Mouse (Mus musculus) T-helper 17 cell (primary cell): ENCODE data around the gene Arhgap10.

Experiments
- in situ Hi-C, 2 experiments: fragments of 300-600 bp; cut with MboI, MseI; formaldehyde crosslinking; loops; 1 replicate in 1 of 2; 2 replicates in 1 of 2; pipeline ENCODE4 v1.15.1; 2025; ENCODE audit warnings: high pct_unique_total_duplicates in 2 of 2

Arhgap10 gene

DNA sequence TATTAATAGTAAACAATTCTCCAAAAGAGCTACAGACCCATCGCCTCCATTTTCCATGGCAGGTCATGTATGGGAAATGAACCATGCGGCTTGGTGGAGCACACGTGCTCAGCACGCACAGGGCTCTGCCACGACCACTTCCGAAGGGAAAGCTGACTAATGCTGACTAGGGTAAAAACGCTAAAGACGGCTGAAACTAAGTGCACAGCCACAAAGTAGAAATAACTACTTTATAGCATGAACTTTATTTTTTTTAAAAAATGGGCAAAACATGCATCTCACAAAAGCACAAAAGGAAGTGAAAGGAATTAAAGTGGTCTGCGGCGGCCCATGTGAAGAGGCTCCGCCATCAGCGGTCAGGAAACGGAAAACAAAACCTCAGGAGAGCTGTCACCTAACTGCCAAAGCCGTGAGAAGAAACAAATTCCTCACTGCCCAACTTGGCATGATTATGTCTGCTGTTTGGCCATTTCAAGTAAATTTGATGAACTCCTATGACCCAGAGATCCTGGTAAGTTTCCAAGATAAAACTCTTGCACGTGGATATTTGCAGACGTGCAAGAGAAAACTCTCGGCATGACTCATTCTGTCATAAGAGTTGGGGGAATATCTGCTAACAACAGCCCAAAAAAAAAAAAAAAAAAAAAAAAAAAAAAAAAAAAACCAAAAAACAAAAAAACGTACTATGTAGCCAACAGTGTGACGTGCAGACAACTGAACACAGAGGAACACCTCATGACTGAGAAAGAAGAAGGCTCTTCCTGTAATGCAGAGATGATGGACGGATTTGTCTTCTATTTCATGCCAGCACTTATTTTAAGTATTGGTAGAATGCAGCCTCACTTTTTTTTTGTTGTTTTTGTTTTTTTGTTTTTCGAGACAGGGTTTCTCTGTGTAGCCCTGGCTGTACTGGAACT, 66.0 kb downstream of the Arhgap10 start:
- in situ Hi-C loops: loop anchor here in 1 of 2 experiments (5.0 kb wide), 1 partner anchor 66 kb away; the partner anchor contains the start of gene Arhgap10

DNA sequence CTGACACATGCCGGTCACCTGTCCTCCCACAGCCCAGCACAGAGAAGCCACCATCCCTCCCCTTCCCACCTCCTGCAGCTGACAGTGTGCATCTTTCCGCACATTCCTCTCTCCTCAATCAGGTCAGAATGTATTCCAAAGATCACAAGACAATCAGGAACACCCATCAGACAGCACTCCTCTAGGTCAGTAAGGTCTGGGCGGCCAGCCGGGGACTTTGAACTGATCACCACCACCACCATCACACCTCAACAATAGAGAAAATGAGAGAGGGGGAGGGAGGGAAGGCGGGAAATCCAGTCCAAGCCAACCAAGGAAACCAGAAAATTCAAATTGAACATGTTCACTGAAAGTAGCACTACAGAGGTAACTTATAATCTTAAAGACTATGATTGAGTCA, 66.7 kb downstream of the Arhgap10 start:
- in situ Hi-C loops: loop anchor here in 1 of 2 experiments (5.0 kb wide), 1 partner anchor 66 kb away; the partner anchor contains the start of gene Arhgap10

DNA sequence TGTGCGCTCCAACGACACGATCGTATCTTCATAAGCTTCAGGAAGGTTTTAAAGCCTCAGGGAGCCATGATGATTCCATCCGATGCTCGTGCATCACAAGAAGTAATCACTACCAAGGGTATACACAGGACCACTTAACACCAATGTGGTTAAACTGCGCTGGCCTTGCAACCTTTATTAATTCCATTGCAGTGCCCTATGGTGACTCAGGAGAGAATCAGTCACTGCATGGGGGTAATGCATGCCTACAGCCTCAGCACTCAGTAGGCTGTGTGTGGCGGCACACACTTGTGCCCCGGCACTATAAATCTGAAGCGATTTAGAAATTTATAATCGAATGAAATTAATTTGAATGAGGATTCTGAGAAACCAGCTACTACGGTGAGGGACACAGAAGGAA, 71.5 kb downstream of the Arhgap10 start:
- in situ Hi-C loops: loop anchor here in 1 of 2 experiments (25.0 kb wide), 1 partner anchor 1066 kb away; the partner anchor contains the start of genes Rbmxl1 and Slc10a7

DNA sequence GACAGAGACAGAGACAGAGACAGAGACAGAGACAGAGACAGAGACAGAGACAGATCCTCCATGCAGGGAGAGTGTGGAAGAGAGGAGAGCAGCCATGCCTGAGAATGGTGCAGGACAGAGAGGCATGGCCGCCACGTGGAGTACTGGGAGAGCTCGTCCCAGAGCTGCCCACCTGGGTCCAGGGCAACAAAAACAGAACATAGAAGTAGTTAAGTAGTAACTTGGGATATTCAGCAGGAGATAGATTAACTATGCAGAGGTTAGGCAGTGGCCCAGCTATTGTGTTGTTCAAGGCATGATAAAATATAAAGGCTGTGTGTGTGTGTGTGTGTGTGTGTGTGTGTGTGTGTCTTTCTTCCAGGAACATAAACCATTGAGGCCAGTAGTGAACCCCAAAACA, 72.1 kb downstream of the Arhgap10 start:
- in situ Hi-C loops: loop anchor here in 1 of 2 experiments (25.0 kb wide), 1 partner anchor 1067 kb away; the partner anchor contains the start of genes Rbmxl1 and Slc10a7

DNA sequence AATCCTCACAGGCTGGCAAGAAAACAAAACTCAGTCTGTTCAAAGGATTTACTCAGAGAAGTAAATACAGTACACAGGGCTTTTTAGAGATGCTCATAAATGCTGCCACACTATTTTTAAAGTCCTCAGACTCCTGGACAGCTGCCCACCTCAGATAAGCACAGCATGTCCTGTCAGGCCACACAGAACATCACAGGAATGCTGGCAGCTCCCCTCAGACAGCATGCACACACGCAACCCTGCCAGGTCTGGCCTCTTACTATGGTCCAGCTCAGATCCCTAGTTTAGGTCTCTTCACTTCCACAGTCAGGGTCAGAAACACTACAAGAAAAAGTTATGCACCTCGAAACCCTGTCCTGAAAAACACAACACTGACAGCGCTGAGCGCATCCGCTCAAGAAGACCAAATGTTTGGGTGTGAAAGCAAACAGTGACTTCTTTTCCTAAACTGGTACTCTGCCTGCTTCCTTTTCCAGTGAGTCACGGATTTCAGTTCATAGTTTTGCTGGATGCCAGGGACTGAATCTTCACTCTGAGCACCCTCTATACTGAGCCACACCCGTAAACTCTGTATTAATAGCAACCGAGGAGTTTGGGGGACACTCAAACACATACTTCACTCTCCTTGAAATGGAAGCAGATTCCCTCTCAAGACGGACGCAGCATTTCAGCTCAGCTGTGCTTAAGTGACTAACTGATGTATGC, 73.4 kb downstream of the Arhgap10 start:
- in situ Hi-C loops: loop anchor here in 1 of 2 experiments (25.0 kb wide), 1 partner anchor 1068 kb away; the partner anchor contains the start of genes Rbmxl1 and Slc10a7

DNA sequence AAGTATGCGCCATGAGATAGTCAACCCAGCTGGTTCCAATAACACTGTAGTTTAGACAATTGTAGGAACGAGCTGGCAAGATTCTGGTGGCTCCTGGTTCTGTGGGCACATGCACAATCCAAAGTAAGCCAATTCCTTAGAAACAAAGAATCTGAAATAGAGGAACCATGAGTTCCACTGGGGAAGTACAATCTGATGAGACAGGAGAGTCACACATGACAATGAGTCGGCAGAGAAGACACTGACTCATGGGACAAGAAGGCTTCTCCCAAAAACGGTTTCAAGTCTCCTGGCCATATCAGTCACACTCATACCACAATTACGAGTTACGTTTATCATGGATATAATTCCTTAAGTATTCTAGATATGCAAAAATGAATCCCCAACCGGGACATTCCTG, 75.3 kb downstream of the Arhgap10 start:
- in situ Hi-C loops: loop anchor here in 1 of 2 experiments (25.0 kb wide), 1 partner anchor 1070 kb away; the partner anchor contains the start of genes Rbmxl1 and Slc10a7

DNA sequence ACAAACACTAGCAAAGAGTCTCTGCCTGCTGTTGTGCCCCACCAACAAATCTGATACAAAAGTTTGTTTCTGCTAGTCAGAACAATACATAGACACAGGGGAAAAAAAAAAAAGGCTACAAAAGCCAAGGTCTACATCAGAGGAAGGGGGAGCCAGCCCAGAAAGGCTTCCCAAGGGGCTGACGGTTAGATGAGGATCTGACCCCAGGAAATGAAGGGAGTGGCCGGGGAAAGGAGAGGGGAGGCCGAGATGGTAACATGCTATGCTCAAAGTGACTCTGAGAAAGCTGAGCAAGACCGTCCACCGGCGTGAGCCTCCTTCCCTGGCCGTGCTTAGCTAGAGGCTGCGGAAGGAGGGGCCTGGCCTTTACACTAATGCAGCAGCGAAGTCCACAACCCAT, 76.8 kb downstream of the Arhgap10 start:
- in situ Hi-C loops: loop anchor here in 1 of 2 experiments (25.0 kb wide), 1 partner anchor 1071 kb away; the partner anchor contains the start of genes Rbmxl1 and Slc10a7

DNA sequence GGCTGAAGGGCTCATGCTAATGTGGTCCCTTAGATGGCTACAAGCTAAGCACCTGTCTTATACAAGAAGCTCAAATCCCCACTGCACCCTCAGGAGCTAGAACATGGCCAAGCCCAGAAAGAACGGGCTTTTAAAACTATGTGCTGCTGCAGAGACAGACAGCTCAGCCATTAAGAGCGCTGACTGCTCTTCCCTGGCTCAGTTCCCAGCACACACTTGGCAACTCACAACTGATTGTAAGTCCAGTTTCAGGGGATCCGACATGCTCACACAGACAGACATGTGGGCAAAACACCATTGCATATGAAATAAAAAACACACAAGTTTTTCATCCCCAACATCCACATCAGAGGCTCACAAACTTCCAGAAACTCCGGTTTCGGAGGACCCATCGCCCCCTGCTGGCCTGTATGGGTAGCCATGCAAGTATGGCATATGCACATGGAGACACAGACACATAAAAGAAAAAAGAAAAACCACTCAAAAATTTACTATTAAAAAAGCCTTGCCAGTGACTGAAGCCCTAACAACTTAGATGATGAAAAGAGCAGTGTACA, 77.4 kb downstream of the Arhgap10 start:
- in situ Hi-C loops: loop anchor here in 1 of 2 experiments (25.0 kb wide), 1 partner anchor 1072 kb away; the partner anchor contains the start of genes Rbmxl1 and Slc10a7

DNA sequence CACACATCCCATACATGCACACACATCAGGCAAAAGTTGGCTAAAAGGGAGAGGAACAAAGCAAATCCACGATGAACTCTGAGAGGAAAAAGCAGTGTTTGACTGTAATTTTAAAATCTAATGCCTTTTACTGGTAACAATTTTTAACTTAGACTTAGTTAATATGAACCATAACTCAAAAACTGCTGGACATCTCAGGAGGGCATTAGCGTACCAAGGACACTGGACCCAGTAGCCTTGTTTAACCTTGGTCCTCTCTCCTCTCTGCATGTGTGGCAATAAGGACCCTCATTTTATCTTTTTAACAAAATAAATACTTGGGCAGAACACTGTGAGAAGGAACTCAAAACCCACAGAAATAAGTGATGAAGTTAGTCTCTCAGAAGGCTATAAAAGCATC, 78.1 kb downstream of the Arhgap10 start:
- in situ Hi-C loops: loop anchor here in 1 of 2 experiments (25.0 kb wide), 1 partner anchor 1073 kb away; the partner anchor contains the start of genes Rbmxl1 and Slc10a7

DNA sequence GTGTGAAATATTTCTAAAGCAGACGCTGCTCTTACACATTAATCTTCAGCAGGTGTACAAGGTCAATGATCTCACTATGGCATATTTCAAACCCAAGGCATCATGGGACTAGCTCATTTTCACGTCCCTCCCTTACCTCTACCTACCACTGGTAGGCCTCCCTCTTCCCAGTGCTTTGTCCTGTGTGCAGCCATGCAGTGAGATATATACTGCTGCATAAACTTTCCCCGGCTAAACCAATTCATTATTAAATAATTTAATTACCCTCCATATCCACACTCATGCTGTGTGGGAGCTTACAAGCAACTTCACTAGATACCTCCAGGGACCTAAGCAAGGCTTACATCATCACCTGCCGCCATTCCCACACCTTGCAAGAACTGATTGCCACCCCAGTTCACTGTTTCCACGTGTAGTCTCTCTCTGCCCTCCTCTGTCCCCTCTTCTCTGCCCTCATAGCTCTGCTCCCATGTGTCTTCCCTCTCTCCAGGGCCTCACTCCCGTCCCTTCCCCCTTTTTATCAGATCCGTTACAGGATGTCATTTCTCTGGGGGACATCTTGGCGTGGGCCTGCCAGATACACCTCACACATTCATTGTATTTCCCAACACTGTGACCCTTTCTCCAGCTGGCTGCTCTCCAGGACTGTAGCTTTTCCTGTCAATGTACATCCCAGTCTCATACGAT, 79.8 kb downstream of the Arhgap10 start:
- in situ Hi-C loops: loop anchor here in 1 of 2 experiments (25.0 kb wide), 1 partner anchor 1074 kb away; the partner anchor contains the start of genes Rbmxl1 and Slc10a7

DNA sequence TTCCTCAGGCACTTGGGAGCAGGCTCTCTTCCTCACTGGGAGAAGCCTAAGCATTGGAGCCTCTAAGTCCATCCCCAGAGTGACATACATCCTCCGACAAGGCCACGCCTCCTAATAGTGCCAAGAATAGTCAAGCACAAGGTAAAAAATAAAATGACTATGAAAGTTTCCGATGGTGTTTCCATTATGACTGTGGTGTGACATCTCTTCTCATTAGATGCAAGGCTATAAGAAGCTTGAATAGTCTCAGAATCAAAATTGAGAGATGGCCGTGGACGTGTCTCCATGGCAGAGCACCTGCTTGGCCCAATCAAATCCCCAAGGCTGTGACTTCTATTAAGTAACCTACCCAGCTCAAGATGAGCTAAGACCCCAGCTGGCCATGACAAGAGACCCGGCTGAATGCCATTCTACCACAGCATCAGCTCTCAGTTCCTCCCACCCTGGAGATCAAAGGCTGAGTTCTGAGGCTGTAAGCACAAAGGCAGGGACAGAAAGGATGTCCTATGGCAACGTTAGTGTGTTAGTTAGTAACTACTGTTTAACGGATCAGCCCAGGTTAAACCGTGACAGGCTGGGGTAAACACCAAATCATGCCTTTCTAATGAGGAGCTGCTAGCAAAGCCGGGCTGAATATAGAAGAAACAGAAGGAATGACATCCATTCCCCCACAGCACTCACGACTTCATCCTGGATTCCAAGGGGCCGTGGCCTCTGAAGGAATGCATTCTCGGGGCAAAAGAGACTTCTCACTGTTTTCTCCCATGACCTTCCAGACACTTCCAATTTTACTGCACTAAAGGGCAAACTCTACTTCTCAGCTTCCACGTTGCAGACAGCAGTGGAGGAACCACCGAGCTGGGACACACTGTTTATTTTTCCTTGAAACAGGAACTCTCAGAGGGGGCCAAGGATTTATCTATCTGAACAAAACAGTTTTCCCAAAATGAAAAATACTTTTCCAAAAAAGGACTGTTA, 81.5 kb downstream of the Arhgap10 start:
- in situ Hi-C loops: loop anchor here in 1 of 2 experiments (25.0 kb wide), 1 partner anchor 1076 kb away; the partner anchor contains the start of genes Rbmxl1 and Slc10a7

DNA sequence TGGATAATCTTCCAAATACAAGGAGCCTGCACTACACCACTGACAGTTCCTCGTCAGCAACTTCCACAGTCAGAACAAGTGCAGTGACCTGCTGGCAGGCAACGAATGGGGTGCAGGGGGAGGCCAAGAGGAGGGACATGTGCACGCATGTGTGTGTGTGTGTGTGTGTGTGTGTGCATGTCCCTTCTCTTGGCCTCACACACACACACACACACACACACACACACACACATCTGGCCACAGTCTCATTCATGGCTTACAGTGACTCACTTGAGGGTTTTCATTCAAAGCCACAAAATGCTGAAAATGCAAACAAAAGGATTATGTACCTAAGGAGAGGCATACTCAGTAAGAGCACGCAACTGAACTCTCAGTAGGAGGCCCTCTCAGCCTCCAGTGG, 84.5 kb downstream of the Arhgap10 start:
- in situ Hi-C loops: loop anchor here in 1 of 2 experiments (25.0 kb wide), 1 partner anchor 1079 kb away; the partner anchor contains the start of genes Rbmxl1 and Slc10a7

DNA sequence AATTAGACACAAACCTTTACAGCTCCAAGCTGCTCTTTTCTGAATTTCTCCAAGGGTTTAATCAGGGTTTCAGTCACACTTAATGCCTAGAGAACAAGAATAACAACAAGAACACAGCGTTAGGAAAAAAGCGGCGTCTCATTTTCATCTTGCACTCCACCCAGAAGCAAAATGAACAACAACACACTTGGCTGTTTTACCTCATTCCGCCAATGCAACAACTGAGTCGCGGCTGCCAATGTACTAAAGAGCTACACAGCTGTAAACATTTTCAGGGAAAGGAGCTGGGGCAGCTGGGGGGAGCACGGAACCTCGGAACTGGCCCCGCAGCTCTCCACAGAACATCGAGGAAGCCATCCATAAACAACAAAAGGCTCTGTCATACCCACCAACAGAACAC, 85.0 kb downstream of the Arhgap10 start:
- in situ Hi-C loops: loop anchor here in 1 of 2 experiments (25.0 kb wide), 1 partner anchor 1080 kb away; the partner anchor contains the start of genes Rbmxl1 and Slc10a7

DNA sequence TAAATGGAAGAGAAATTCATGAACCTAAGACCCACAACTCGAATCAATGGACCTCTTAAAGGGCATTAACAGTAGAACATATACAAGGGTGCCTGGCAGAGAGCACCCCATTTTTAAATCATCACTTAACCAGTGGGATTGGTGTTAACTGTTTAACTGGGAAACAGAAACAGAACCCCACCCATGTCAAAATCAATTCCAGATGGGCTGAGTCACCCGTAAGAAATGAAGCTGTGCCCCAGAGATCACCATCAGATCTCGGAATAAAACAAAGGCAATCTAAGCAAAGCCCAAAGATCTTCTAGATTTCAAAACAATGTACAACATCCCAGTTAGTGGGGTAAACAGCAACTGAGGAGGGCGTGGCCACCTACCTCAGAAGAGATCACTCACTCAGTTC, 89.3 kb downstream of the Arhgap10 start:
- in situ Hi-C loops: loop anchor here in 1 of 2 experiments (25.0 kb wide), 1 partner anchor 1084 kb away; the partner anchor contains the start of genes Rbmxl1 and Slc10a7

DNA sequence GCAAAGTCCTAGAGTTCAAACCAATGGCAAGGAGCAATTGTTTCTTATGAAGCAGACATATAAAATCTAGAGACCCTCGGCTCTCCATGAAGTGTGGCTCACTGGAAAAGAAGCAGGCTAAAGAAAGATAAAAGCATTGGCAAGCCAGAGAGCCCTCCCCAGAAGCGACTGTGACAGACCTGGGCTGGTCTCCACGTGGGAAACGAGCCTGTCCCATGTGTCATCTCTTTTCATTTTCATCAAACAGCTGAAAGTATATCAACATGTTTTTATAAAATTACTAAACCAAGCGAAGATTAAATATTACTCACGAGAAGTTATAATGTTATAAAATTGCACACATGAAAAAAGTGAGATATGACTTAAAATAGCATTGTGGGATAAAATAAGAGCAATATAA, 89.7 kb downstream of the Arhgap10 start:
- in situ Hi-C loops: loop anchor here in 1 of 2 experiments (25.0 kb wide), 1 partner anchor 1084 kb away; the partner anchor contains the start of genes Rbmxl1 and Slc10a7

DNA sequence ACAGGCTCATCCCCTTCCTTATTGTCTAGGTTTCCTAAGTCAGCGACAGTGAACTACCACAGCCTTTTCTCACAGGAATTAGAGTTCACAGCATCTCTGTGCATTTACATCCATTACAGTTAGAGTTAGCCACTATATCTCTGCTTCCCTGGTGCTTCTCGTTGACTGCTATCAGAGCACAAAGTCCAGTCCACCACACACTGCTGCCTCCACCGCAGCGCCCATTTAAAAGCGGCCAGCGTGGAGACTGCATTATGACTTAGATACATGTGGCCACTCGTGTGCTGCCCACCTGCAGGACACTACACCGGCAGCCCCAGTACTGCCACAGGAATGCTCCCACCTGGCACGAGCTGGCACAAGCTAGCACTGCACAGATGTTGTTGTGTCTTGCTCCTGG, 90.3 kb downstream of the Arhgap10 start:
- in situ Hi-C loops: loop anchor here in 1 of 2 experiments (25.0 kb wide), 1 partner anchor 1085 kb away; the partner anchor contains the start of genes Rbmxl1 and Slc10a7

DNA sequence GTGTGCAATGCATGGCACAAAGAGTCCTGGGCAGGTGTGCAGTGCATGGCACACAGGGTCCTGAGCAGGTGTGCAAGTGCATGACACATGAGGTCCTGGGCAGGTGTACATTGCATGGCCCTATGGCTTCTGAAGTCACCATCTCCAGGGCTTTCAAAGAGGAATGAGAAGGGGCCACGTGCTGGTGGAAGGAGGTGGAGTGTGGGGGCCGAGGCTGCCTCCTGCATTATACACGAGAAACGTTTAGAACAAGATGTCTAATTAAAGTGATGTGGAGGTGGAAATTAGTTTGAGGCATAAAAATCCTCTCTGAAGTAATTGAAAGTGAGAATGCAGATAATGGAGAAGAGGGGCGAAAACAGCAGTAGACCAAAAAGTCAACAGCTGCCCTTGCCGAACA, 93.9 kb downstream of the Arhgap10 start:
- in situ Hi-C loops: loop anchor here (5.0 kb wide), 4 partner anchors 58 to 188 kb away; partner anchors contain the start of gene Tmem184c (in 1 of the 2)

DNA sequence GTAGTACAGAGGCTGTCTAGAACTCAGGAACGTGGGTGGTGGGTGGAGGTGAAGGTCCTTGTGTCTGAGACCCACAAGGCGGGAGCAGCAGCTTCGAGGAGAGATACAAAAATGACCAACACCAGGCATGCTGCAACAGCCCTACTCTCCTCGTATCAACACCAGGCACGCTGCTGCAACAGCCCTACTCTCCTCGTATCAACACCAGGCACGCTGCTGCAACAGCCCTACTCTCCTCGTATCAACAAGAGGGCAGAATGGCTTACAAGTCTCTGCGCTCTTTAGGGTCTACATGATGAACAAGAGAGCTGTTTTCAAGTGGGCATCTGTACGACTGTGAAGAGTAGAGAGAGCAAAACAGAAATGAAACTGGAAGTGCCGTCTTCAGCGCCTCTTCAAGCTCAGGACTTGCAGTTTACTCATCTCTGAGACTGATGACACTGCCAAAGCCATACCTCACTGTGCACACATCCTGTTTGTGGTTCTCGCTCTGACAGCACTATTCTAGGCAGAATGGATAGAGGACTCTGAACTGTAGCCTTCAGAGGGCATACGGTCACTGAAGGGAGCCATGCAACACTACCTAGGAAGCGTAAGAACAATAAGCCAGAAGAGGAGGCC, 95.0 kb downstream of the Arhgap10 start:
- in situ Hi-C loops: loop anchor here (5.0 kb wide), 4 partner anchors 60 to 190 kb away; partner anchors contain the start of gene Tmem184c (in 1 of the 2)
